Mouse (Mus musculus) v-Abl transformed pro-B cells (cell line): ENCODE measurements around the gene Cradd.

Source experiments
- in situ Hi-C, 2 experiments: fragments of 400-800 bp; cut with MboI; formaldehyde crosslinking; loops; one replicate each; pipeline ENCODE4 v1.15.1; 2025; ENCODE audit not compliant: unreplicated experiment in 2 of 2

Gene Cradd

DNA sequence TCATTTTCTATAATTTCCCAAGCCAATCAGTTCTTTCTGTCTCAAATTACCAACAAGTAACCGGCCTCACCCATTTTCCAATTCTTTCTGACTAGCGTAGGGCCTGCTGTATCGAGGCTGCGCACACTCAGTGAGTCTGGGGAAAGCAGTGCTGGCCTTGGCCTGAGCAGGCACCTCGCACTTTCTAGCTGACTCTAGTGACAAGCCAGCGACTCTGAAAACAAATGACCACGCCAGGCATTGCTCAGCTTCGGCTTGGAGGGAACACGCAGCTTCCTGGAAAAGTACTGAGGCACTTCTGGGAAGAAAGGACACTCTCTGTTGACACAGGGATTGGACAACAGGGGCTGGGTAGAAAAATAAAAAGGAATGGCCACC lies 105.3 kb downstream of the Cradd start:
- in situ Hi-C loops: no loop called here

DNA sequence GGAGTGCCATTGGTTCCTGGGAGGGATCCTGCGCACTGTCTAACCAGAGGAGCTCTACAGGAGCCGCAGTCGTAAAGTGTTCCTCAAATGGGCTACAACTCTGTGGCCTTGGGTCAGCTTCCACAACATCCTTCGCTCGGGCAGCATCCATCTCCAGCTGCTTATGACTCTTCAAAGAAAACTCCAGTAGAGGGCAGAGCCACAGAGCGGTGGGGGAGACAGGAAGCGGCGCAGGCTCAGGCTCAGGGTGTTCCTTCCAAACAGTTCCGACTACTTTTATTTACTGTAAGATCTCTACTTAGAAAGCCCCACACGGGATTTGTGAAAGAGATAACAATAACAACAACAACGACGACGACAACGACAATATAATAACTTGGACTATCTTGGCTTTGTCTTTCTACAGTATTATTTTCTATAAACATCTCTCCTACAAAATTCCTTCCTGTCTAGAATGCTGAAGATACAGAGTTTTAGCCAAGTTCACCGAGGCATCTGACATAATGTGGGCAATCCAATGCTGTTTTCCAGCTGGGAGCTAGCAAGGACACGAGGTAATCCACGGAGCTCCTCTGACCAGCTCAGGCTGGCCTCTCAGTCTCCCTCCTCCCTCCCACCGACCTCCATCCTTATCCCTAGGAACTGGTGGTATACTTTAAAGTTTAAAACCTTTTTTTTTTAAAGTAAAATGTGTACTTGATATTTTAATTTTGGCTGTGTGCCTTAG lies 105.8 kb downstream of the Cradd start:
- in situ Hi-C loops: no loop called here

DNA sequence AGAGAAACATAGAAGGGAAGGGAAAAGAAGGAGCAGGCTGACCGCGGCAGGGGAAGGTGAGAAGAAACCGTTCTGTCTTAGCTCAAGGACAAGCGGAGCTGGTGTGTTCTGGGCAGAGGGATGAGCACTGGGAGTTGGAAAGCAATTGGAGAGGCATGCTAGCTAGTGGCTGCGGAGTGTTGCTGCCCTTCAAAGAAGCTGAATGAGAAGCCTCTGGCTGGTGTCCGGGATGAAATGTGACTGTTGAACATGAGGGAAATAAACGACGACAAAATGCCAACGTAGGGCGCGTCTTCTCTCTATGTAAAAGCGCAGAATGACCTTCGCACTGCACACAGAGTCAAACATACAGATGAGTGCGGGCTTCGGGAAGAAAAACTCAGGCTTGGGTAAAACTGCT lies 108.6 kb downstream of the Cradd start:
- in situ Hi-C loops: no loop called here

- in situ Hi-C loops: no loop called here
Observed at GRCm38 (mm10) chr10:95213820-95214219, 110.1 kb downstream of the Cradd start.

GRCm38 (mm10) chr10:95213311-95213710 lies 110.6 kb downstream of the Cradd start:
- in situ Hi-C loops: no loop called here

DNA sequence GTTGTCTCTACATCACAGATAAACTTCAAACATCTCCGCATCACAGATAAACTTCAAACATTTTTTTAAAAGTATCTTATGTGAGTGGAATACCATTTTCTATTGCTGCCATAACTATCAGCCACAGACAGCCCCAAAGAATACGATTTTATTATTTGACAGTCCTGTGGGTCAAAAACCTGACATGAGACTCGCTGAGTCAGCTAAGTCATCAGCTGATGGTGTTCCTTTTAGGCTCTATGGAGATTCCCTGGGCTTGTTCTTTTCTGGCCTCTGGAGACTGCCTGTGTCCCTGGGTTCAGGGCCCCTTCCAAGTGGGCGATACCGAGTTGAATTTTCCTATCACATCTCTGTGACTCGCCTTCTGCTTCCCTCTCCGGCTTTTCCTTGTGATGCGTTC lies 112.3 kb downstream of the Cradd start:
- in situ Hi-C loops: no loop called here

DNA sequence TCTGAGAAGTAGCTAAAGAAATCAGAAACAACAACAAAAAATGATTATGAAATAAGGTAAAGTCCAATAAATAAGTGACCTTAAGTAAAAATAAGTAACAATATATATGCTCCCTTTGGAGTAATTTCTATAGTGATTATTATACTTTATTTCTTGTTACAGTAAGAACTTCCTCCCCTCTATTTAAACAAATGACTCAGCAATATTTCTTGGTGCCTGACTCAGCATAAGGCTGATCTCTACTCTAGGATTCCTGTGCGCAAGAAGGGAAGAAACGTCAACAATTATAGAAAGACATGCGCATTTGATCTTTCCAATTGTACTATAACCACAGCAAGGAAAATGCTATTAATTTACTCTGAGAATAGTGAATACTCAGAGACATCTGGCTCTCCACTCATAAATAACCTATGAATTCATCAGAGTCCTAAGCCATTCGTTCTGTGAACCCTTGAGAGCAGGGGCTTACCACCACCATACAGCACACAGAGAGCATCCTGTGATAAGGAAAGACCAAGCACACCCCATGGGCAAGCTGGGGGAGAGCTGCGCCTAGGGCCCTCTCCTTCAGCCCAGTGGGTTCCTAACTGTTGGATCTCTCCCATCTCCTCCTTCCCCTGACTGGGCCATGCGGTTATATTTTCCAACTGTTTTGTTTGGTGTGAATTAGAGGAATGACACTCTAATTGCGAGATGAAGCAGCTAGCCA lies 113.1 kb downstream of the Cradd start:
- in situ Hi-C loops: no loop called here

DNA sequence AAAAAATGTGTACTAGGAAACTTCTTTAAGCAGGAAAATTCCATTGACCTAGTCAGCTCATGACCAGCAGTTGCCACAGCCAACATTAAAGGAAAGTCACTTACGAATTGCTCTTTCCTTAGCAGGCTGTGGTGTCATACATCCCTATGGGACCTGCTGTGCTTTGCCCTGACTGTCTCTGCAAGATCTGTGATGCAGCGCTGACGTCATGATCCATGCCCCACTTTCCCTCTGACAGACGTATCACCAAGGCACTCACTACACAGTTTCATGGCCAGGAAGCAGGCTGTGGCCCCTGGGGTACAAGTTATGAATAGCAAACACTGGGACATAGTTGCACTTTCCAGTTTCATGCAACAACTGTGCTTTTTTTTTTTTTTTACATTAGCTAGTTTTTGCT lies 113.8 kb downstream of the Cradd start:
- in situ Hi-C loops: no loop called here

DNA sequence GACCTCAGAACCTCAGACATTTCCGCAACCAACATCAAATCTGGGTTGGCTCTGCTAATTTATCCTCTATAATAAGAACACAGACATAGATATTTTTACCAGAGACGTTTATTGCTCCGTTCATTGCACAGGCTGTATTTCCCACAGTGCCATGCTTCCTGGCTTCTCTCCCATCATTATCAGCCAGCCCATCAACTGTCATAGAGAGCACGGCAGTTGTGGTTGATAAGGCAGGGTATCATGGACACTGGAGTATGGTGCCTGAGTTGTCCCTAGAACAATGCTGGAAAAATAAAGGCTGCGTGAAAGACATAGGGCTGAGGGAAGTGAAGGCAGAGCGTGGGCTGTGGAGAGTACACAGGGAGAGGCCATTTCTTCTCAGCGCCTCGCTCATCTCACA lies 116.5 kb downstream of the Cradd start:
- in situ Hi-C loops: no loop called here

- in situ Hi-C loops: no loop called here
Observed at GRCm38 (mm10) chr10:95201514-95201913, 122.4 kb downstream of the Cradd start.

DNA sequence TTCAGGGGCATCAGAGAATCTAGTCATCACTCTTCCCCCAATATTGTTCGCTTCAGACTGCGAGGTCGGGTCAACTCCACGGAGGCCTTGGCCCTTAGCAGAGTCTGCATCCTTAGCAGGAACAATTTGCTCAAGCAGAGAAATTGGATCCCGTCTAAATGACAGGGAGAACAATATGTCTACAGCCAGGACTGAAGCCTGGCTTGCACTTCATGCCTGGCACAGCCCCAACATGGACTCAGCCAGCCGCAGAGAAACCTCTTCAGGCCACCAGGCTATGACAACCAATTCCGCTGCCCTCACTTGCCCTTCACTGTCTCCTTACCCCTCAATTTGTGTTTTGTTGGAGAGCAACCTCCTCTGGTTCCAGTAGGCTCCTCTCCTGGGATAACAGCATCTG lies 123.6 kb downstream of the Cradd start:
- in situ Hi-C loops: no loop called here

- in situ Hi-C loops: loop anchor here (5.0 kb wide), 2 partner anchors 48 to 98 kb away; no protein-coding TSS in a partner anchor
Observed at GRCm38 (mm10) chr10:95199541-95200269, 124.2 kb downstream of the Cradd start.

GRCm38 (mm10) chr10:95197377-95197776 lies 126.6 kb downstream of the Cradd start:
- in situ Hi-C loops: loop anchor here (5.0 kb wide), 2 partner anchors 50 to 100 kb away; no protein-coding TSS in a partner anchor

- in situ Hi-C loops: loop anchor here (5.0 kb wide), 2 partner anchors 52 to 102 kb away; no protein-coding TSS in a partner anchor
Observed at GRCm38 (mm10) chr10:95195719-95196118, 128.2 kb downstream of the Cradd start.

GRCm38 (mm10) chr10:95194776-95195175 lies 129.2 kb downstream of the Cradd start:
- in situ Hi-C loops: loop anchor here (5.0 kb wide), 2 partner anchors 53 to 103 kb away; no protein-coding TSS in a partner anchor

GRCm38 (mm10) chr10:95193875-95194281 lies 130.1 kb downstream of the Cradd start:
- in situ Hi-C loops: no loop called here

- in situ Hi-C loops: no loop called here
Observed at GRCm38 (mm10) chr10:95191881-95192280, 132.1 kb downstream of the Cradd start.

DNA sequence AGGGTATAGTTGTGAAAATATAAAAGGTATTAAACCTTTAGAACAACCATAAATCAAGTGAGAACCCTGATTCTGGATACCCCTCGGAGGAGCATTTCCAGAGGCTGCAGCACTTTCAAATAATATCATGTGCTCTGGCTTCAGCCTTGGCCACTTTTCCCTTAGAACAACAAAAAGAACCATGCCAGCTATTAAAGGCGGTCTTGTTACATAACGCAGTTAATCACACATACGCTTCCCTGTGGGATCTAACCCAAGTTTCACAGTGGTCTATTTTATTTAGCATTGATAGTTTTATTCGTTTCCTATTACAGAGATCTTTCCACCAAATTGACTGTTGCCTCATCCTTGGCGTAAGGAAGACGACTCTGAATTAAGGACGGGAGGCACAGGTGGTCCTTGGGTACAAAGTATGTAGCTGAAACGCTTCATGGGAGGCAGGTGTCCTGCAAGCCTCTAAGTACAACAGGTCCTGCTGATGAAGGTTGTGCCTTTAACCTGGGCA lies 132.7 kb downstream of the Cradd start:
- in situ Hi-C loops: no loop called here

DNA sequence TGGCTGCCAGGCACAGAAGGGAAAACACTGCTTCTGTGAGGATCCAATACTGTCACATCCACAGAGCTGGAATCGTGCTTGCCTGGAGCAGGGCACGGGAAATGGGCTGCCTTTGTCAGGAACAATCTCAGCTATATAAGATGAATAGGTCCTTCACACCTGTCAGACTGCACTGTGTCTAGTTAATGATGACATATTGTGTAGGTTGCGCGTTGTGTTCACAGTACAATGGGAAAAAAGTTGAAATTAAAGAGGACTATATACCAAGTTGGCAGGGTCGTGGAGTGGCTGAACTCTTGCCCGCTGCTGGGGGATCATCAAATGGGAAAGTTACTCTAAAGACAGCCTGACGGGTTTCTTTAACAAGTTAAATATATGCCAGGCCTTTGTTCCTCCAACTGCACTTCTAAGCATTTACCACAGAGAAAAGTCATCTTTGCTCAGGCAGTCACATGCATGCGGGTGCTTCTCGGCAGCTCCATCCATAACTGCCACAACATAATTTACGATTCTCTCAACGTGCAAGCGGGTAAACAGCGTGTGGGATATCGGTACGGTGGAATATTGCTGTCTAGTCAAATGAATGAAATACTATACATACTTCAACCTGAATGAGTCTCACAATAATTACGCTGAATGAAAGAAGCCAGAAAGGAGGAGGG lies 134.3 kb downstream of the Cradd start:
- in situ Hi-C loops: loop anchor here (10.0 kb wide), 3 partner anchors 135 to 285 kb away; partner anchors contain the start of genes Cradd (in 1 of the 2) and Socs2 (in 1 of the 2)

- in situ Hi-C loops: loop anchor here (5.0 to 10.0 kb wide), 6 partner anchors 73 to 291 kb away; partner anchors contain the start of genes Socs2 (in 2 of the 2) and Cradd (in 1 of the 2)
Observed at GRCm38 (mm10) chr10:95184210-95184609, 139.7 kb downstream of the Cradd start.
